12 mouse cellular contexts compared by ENCODE assay signal in genomic region chr5:44104120-44104519, GRCm38 (mm10). TPM values are rescaled to one million over a fixed set of nuclear protein-coding genes. Genes with fewer than 3 reads are reported as not detected.
DNase-seq lines count a peak whose midpoint lies in the region; ATAC-seq and TF ChIP-seq lines count a peak whose summit lies in the region.
"Had no signal": no experiment of that assay in that cellular context is flagged by ENCODE, and none has a peak within 500 bp of the region (broad histone marks: within the 10 kb centered on the region; RNA-seq: fewer than 3 reads in every experiment).

No protein-coding gene starts in this region.

- no peak overlapping the region for H3K4me3 ChIP-seq in limb, embryonic 11.5 days (ENCODE audit: low read depth, low read length)
- H3K4me3 ChIP-seq in limb, embryonic 10.5 days = no peak overlapping the region
- H3K4me3 ChIP-seq in CH12.LX (replicated peaks in 1 of 3; ENCODE audit: low read depth in 2 of 3, low read length in 2 of 3, poor library complexity in 1 of 3) = no peak overlapping the region
- H3K4me3 ChIP-seq: liver, embryonic 15.5 days; midbrain, embryonic 15.5 days had no signal

- no peak overlapping the region for H3K9ac ChIP-seq in limb, embryonic 11.5 days (ENCODE audit: low read length)
- no peak overlapping the region for H3K9ac ChIP-seq in CH12.LX (ENCODE audit: insufficient read depth, low read depth)
- H3K9ac ChIP-seq: liver, embryonic 15.5 days; midbrain, embryonic 15.5 days had no signal

- no peaks in the 10 kb centered on the region for H3K36me3 ChIP-seq in limb, embryonic 11.5 days (ENCODE audit: control insufficient read depth, insufficient read depth, low read length)
- H3K36me3 ChIP-seq in limb, embryonic 10.5 days = no peaks in the 10 kb centered on the region
- H3K36me3 ChIP-seq in CH12.LX (replicated peaks in 1 of 2; ENCODE audit: control insufficient read depth in 1 of 2, insufficient read depth in 1 of 2, low read length in 1 of 2) = no peaks in the 10 kb centered on the region
- H3K36me3 ChIP-seq: liver, embryonic 15.5 days; midbrain, embryonic 15.5 days had no signal

- TF ChIP-seq CTCF in CH12.LX (conservative IDR thresholded peaks at IDR 0.05 in 1 of 2, IDR thresholded peaks at IDR 0.05 in 1 of 2; ENCODE audit: low read depth in 2 of 2, low read length in 2 of 2) = peak in 1 of 2 experiments; percentile 54; a peak in 2 of 4 replicates

- H3K27me3 ChIP-seq in limb, embryonic 11.5 days (ENCODE audit: control insufficient read depth, insufficient read depth, low read length) = no peaks in the 10 kb centered on the region
- no peaks in the 10 kb centered on the region for H3K27me3 ChIP-seq in limb, embryonic 10.5 days (ENCODE audit: low read depth, poor library complexity, severe bottlenecking)
- no peaks in the 10 kb centered on the region for H3K27me3 ChIP-seq in CH12.LX (replicated peaks)
- H3K27me3 ChIP-seq: midbrain, embryonic 15.5 days had no signal

- no peak for ATAC-seq in cerebellum, adult (ENCODE audit: insufficient number of reproducible peaks, low FRiP score, low TSS enrichment)
- ATAC-seq in limb, embryonic 11.5 days (ENCODE audit: insufficient number of reproducible peaks, low FRiP score, low TSS enrichment, low read depth) = no peak
- peak; percentile 73 for ATAC-seq in megakaryocyte, adult 5-6 weeks (ENCODE audit: poor library complexity, severe bottlenecking)
- ATAC-seq: midbrain, embryonic 15.5 days had no signal

- H3K27ac ChIP-seq in limb, embryonic 11.5 days (replicated peaks; ENCODE audit: low read depth, low read length) = no peak overlapping the region
- no peak overlapping the region for H3K27ac ChIP-seq in limb, embryonic 10.5 days
- no peak overlapping the region for H3K27ac ChIP-seq in CH12.LX (ENCODE audit: insufficient read depth, low read depth)
- H3K27ac ChIP-seq: liver, embryonic 15.5 days; midbrain, embryonic 15.5 days had no signal

- DNase-seq in cerebellum, postnatal 10 days = peak; percentile 17 to 45
- DNase-seq in limb, embryonic 11.5 days (ENCODE audit: low spot score) = peak; percentile 25
- no peak for DNase-seq in limb, embryonic 10.5 days (ENCODE audit: low spot score)
- DNase-seq in CH12.LX (ENCODE audit: extremely low read depth) = peak; percentile 17
- no peak for DNase-seq in right cerebral cortex, postnatal 14 days
- DNase-seq in Muller cell, postnatal 12 days (ENCODE audit: inconsistent ontology term) = no peak
- DNase-seq: cerebellum, postnatal 25 days; kidney, adult 8-10 months had no signal

- in situ Hi-C loops in CH12.LX (cut with MboI; ENCODE audit: low pct_ligation_motif_present, low pct_unique_long_range_greater_than_20kb, low sequenced_read_pairs) = no loop called here

- 85% methylated on average over 2 of the region's 2 CpGs for WGBS in limb, embryonic 11.5 days
- WGBS in limb, embryonic 10.5 days = 92% methylated on average over 2 of the region's 2 CpGs

- H3K4me2 ChIP-seq in limb, embryonic 11.5 days (ENCODE audit: low read depth, severe bottlenecking) = no peak overlapping the region
- no peak overlapping the region for H3K4me2 ChIP-seq in CH12.LX (ENCODE audit: insufficient read depth, low read depth, poor library complexity, severe bottlenecking)
- H3K4me2 ChIP-seq: liver, embryonic 15.5 days; midbrain, embryonic 15.5 days had no signal

- peaks cover 3% of the 10 kb centered on the region for H3K4me1 ChIP-seq in limb, embryonic 11.5 days (ENCODE audit: control insufficient read depth, insufficient read depth, low read length)
- peaks cover 27% of the 10 kb centered on the region for H3K4me1 ChIP-seq in limb, embryonic 10.5 days
- no peaks in the 10 kb centered on the region for H3K4me1 ChIP-seq in CH12.LX (ENCODE audit: control insufficient read depth in 1 of 2, insufficient read depth in 2 of 2)

- no peaks in the 10 kb centered on the region for H3K9me3 ChIP-seq in limb, embryonic 11.5 days (ENCODE audit: control insufficient read depth, low read length)
- H3K9me3 ChIP-seq in limb, embryonic 10.5 days (replicated peaks) = no peaks in the 10 kb centered on the region
- peaks cover 4% of the 10 kb centered on the region for H3K9me3 ChIP-seq in CH12.LX (replicated peaks; ENCODE audit: low read length)
- H3K9me3 ChIP-seq: liver, embryonic 15.5 days; midbrain, embryonic 15.5 days had no signal

- peak; percentile 19 for TF ChIP-seq RAD21 in CH12.LX (IDR thresholded peaks at IDR 0.05; ENCODE audit: low read depth, low read length)

- no peak for TF ChIP-seq EP300 in CH12.LX (IDR thresholded peaks at IDR 0.05; ENCODE audit: low read length)

- no peak for TF ChIP-seq POLR2A in CH12.LX (IDR thresholded peaks at IDR 0.05; ENCODE audit: low read depth, low read length)

- no peaks in the 10 kb centered on the region for H3K79me2 ChIP-seq in CH12.LX (replicated peaks; ENCODE audit: control insufficient read depth, extremely low read depth, insufficient read depth, poor library complexity, severe bottlenecking)

- dilution Hi-C loops in CH12.LX (cut with MboI; ENCODE audit: extremely low pct_ligation_motif_present, extremely low pct_unique_long_range_greater_than_20kb, low sequenced_read_pairs) = no loop called here

TF ChIP-seq in CH12.LX, 34 proteins besides CTCF, POLR2A, EP300 and RAD21:
- TF ChIP-seq MXI1 (IDR thresholded peaks at IDR 0.05; ENCODE audit: low read depth, low read length) = no peak
- no peak for TF ChIP-seq HCFC1 (IDR thresholded peaks at IDR 0.05; ENCODE audit: low read depth, low read length)
- peak; percentile 49 for TF ChIP-seq SMC3 (IDR thresholded peaks at IDR 0.05; ENCODE audit: low read depth, low read length)
- TF ChIP-seq MAX (IDR thresholded peaks at IDR 0.05; ENCODE audit: low read length) = no peak
- TF ChIP-seq E2F4 (IDR thresholded peaks at IDR 0.05; ENCODE audit: insufficient replicate concordance, low read depth, low read length) = no peak

RNA-seq across cellular contexts. Expression of gene Prom1, which starts 2.3 kb away (rescaled TPM):
- 123 and 124 TPM in 2 replicates for polyA plus RNA-seq in limb, embryonic 11.5 days (2014; fragmentation: Nextera tagmentation; extraction: Ambion mirVana)
- polyA plus RNA-seq in limb, embryonic 10.5 days (2016; fragmentation: Nextera tagmentation; extraction: Ambion mirVana) = 94.6 and 120 TPM in 2 replicates
- total RNA-seq in CH12.LX (2012; rRNA removed) (0.08 and 0.13 TPM in 2 replicates), CH12.LX (2014; rRNA removed) (0.21 and 0.58 TPM in 2 replicates)
- 0.39 TPM in 1 of 2 replicates, not detected in the other for polyA plus RNA-seq in CH12.LX (2012; ENCODE audit: insufficient read length, low read depth)
- total RNA-seq in megakaryocyte, adult 5-6 weeks (2015) = 9.5 and 11.1 TPM in 2 replicates
- 7.8 and 9.7 TPM in 2 replicates for total RNA-seq in megakaryocyte, adult 5-6 weeks (2017)

Comparison
In these comparisons a context has a peak if more than half of its experiments do, and no peak if none do; other contexts are left out.
1. DNase-seq: peak in cerebellum, postnatal 10 days (2 of 2), limb, embryonic 11.5 days (single experiment) and CH12.LX (single experiment); none in limb, embryonic 10.5 days (single experiment), right cerebral cortex, postnatal 14 days (single experiment) and Muller cell, postnatal 12 days (single experiment).
2. RNA of gene Prom1, which starts 2.3 kb away (polyA plus RNA-seq): 123 to 124 TPM in limb, embryonic 11.5 days and 94.6 to 120 TPM in limb, embryonic 10.5 days; 0.39 TPM in CH12.LX; every median in the first group is over 10 times any median in the second.